Mouse (Mus musculus) C2C12 (cell line): ENCODE data around the gene Megf6.

ENCODE experiments used
- CEBPB ChIP-seq: IDR thresholded peaks from one replicate; pipeline ENCODE4 v1.6.1; 2011; ENCODE audit warnings: low read depth, mild to moderate bottlenecking, control low read depth, moderate library complexity
- CTCF ChIP-seq: IDR thresholded peaks from one replicate; pipeline ENCODE4 v1.5.1; 2011; ENCODE audit not compliant: control insufficient read depth, insufficient read depth, insufficient read length
- FOSL1 ChIP-seq: IDR thresholded peaks from one replicate; pipeline ENCODE4 v1.8.0; 2011; ENCODE audit warnings: mild to moderate bottlenecking, low read length; ENCODE audit not compliant: poor library complexity, insufficient read depth, severe bottlenecking
- MAX ChIP-seq: IDR thresholded peaks from one replicate; pipeline ENCODE4 v1.6.1; 2011; ENCODE audit warnings: mild to moderate bottlenecking, control low read depth
- MYOD1 ChIP-seq: IDR thresholded peaks from one replicate; pipeline ENCODE4 v1.6.1; 2011; ENCODE audit warnings: low read depth; ENCODE audit not compliant: control insufficient read depth, insufficient read length
- MYOG ChIP-seq: IDR thresholded peaks from one replicate; pipeline ENCODE4 v1.6.1; 2011; ENCODE audit not compliant: control insufficient read depth, insufficient read length; ENCODE audit errors: extremely low read depth
- USF1 ChIP-seq: IDR thresholded peaks from one replicate; pipeline ENCODE4 v1.6.1; 2011; ENCODE audit warnings: low read depth, mild to moderate bottlenecking, control low read depth, moderate library complexity

GRCm38 (mm10) chr4:154236893-154237292, 66.4 kb downstream of the Megf6 start:
- no peak for TF ChIP-seq CTCF
- TF ChIP-seq USF1, result no peak
- TF ChIP-seq MYOG, result no peak
- no peak for TF ChIP-seq MAX
- no peak for TF ChIP-seq CEBPB
- no peak for TF ChIP-seq FOSL1
- TF ChIP-seq MYOD1, result no peak
